Mouse (Mus musculus) liver, embryonic 15.5 days (tissue): ENCODE results near the gene Med25. TPM values are rescaled to one million over a fixed set of nuclear protein-coding genes. Genes with fewer than 3 reads are reported as not detected.

Experiments used
- ATAC-seq: fragments of 200-750 bp; cut with Nextera tagmentation; 2 replicates; pipeline ENCODE4 v1.8.0; 2017; ENCODE audit warnings: moderate number of reproducible peaks, mild to moderate bottlenecking, moderate library complexity; ENCODE audit not compliant: insufficient read depth
- H3K27ac ChIP-seq: fragments of 300-500 bp; sonication (generic); replicated peaks from 2 replicates; pipeline ENCODE4 v1.5.1; 2015; ENCODE audit warnings: mild to moderate bottlenecking, inconsistent platforms
- H3K27me3 ChIP-seq: fragments of 300-500 bp; sonication (generic); 2 replicates; pipeline ENCODE4 v1.6.1; 2015; ENCODE audit warnings: mild to moderate bottlenecking, inconsistent platforms
- H3K36me3 ChIP-seq: fragments of 300-500 bp; sonication (generic); replicated peaks from 2 replicates; pipeline ENCODE4 v1.6.1; 2015; ENCODE audit warnings: moderate library complexity, mild to moderate bottlenecking, inconsistent platforms
- H3K4me1 ChIP-seq: fragments of 300-500 bp; sonication (generic); replicated peaks from 2 replicates; pipeline ENCODE4 v1.6.1; 2015; ENCODE audit warnings: inconsistent platforms
- H3K4me2 ChIP-seq: fragments of 300-500 bp; sonication (generic); 2 replicates; pipeline ENCODE4 v1.6.1; 2015; ENCODE audit warnings: moderate library complexity, mild to moderate bottlenecking, inconsistent platforms
- H3K4me3 ChIP-seq: fragments of 300-500 bp; sonication (generic); replicated peaks from 2 replicates; pipeline ENCODE4 v1.5.1; 2015; ENCODE audit warnings: mild to moderate bottlenecking, inconsistent platforms
- H3K9ac ChIP-seq: fragments of 300-500 bp; sonication (generic); 2 replicates; pipeline ENCODE4 v1.6.1; 2015; ENCODE audit warnings: moderate library complexity, mild to moderate bottlenecking, inconsistent platforms
- H3K9me3 ChIP-seq: fragments of 300-500 bp; sonication (generic); replicated peaks from 2 replicates; pipeline ENCODE4 v1.6.1; 2016; ENCODE audit warnings: inconsistent platforms
- WGBS: fragments of 180-500 bp; shearing (Covaris S2); methylation state at CpG from one replicate; pipeline ENCODE4 v1.1.7; 2015; ENCODE audit warnings: mixed read lengths; ENCODE audit not compliant: insufficient replicate concordance; 5-methylcytosine and 5-hydroxymethylcytosine counted together
- polyA plus RNA-seq: library from polyadenylated mRNA; unstranded; fragments of >200 nt; fragmentation: Nextera tagmentation; extraction: Ambion mirVana; gene quantifications from 2 replicates; pipeline ENCODE4 v1.2.1, GENCODE M21; 2015

The Med25 gene
- polyA plus RNA-seq, 1 experiment from 2014 or later: 46.8 TPM

DNA sequence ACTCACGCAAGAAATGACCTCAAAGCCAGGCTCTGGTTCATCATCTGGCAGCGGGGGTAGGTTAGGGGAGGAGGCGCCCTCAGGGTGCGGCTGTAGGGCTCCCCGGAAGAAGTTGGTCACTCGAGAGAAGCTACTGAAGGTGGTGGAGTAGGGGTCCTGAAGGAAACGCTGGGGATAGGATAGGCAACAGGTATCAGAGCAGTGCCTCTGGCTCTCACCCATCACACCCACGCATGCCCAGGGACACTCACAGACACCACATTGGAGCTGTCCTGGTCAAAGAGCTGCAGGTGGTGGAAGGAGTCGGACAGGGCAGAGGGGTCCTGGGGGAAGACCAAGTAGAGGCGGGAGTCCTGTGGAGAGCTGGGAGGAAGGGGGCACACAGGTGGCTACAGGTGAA lies 47.5 kb downstream of the Med25 start:
- Histone ChIP-seq H3K4me2 (no peak overlapping the region), H3K36me3 (peaks cover 58% of the 10 kb centered on the region), H3K9ac (no peak overlapping the region), H3K4me1 (peaks cover 30% of the 10 kb centered on the region), H3K27ac (no peak overlapping the region), H3K4me3 (no peak overlapping the region), H3K9me3 (no peaks in the 10 kb centered on the region), H3K27me3 (peaks cover 10% of the 10 kb centered on the region)
- 86% methylated on average over 10 of the region's 10 CpGs for WGBS
- ATAC-seq: no peak

DNA sequence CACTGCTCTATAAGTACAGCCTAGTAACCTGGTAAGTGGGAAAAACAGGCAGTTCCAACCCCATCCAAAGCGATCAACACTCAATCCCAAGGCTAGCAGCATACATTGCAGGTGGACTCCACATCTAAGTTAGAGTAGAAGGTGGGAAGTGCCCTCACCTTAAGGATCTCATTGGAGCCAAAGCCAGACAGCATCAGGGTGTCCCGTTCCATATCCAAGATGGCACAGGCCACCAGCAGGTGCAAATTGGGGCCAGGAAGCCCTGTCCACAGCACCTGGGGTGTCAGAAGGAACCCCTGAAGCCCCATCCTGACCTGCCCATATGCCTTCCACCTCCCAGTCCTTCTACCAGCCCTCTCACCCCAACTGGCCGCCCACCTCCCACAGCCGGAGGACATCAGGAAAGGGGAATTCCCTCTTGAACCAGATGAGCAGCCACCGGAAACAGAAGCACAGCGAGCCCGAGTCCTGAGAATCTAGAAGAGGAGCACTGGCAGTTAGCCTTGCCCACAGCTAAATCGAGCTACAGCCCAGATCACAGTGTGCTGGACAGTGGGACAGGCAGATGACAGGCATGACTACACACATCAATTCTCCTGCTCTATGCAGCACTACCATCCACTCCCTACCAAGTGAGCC lies 50.6 kb downstream of the Med25 start:
- no peak for ATAC-seq
- peaks cover 58% of the 10 kb centered on the region for H3K36me3 ChIP-seq
- H3K4me3 ChIP-seq: no peak overlapping the region
- H3K4me2 ChIP-seq: no peak overlapping the region
- peaks cover 31% of the 10 kb centered on the region for H3K4me1 ChIP-seq
- H3K27me3 ChIP-seq: peaks cover 27% of the 10 kb centered on the region
- no peak overlapping the region for H3K27ac ChIP-seq
- WGBS: 76% methylated on average over 8 of the region's 8 CpGs
- H3K9ac ChIP-seq: no peak overlapping the region
- H3K9me3 ChIP-seq: no peaks in the 10 kb centered on the region

DNA sequence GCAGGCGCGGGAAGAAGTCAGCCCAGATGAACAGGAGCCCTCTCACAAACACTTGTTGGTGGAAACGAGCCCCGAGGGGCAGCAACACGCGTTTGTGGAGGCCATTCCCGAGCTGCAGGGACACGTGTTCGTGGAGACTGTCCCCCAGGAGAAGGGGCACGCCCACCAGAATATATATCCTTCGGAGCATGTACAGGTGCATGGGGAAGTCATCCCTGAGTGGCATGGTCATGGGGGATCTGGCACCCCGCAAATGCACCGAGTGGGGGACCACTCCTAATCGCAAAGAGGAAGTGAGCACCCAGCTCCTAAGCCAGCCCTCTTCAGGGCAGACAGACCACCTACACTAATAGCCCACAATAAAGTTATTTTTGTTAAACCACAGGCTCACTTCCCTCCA lies 52.1 kb downstream of the Med25 start:
- ATAC-seq: no peak
- H3K4me3 ChIP-seq: no peak overlapping the region
- WGBS: 38% methylated on average over 14 of the region's 14 CpGs
- H3K4me2 ChIP-seq: 0 out of 2 replicates have a peak overlapping the region, but pooled peaks have one; percentile 67
- no peaks in the 10 kb centered on the region for H3K9me3 ChIP-seq
- peaks cover 41% of the 10 kb centered on the region for H3K4me1 ChIP-seq
- no peak overlapping the region for H3K27ac ChIP-seq
- peaks cover 27% of the 10 kb centered on the region for H3K27me3 ChIP-seq
- no peak overlapping the region for H3K9ac ChIP-seq
- peaks cover 44% of the 10 kb centered on the region for H3K36me3 ChIP-seq

DNA sequence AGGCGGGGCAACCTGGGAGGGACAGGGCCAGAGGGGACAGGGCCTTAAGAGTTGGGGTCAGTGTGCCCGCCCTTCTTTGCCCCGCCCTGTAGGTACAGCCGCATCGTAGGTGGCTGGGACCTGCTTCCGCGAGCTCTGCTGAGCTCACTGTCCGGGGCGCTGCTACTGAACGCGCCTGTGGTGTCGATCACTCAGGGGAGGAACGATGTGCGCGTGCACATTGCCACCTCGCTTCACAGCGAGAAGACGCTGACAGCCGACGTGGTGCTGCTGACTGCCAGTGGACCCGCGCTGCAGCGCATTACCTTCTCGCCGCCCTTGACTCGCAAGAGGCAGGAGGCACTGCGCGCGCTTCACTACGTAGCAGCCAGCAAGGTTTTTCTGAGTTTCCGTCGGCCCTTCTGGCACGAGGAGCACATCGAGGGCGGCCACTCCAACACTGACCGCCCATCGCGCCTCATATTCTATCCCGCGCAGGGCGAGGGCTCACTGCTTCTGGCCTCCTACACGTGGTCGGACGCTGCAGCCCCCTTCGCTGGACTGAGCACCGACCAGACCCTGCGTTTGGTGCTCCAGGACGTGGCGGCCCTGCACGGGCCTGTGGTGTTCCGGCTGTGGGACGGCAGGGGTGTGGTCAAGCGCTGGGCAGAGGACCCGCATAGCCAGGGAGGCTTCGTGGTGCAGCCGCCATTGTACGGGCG lies 52.9 kb downstream of the Med25 start:
- ATAC-seq: peak; percentile 7; the same call in 1 of the 2 replicates
- Histone ChIP-seq H3K9ac (no peak overlapping the region), H3K27me3 (peaks cover 27% of the 10 kb centered on the region), H3K4me3 (peak overlapping the region; percentile 39), H3K36me3 (peaks cover 36% of the 10 kb centered on the region), H3K4me1 (peaks cover 41% of the 10 kb centered on the region), H3K9me3 (no peaks in the 10 kb centered on the region), H3K27ac (no peak overlapping the region), H3K4me2 (peak overlapping the region; percentile 67)
- WGBS: 4% methylated on average over 58 of the region's 58 CpGs

DNA sequence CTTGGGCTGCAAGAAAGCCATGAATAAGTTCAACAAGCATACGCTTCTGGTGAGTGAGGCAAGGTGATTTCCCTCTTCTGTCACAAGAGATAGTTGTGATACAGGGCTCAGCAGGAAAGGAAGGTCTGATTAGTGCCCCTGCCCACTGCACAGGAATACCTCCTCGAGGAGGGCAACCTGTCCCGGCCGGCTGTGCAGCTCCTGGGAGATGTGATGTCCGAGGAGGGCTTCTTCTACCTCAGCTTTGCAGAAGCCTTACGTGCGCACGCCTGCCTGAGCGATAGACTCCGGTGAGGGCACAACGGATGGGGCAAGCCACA lies 53.4 kb downstream of the Med25 start:
- Histone ChIP-seq H3K36me3 (peaks cover 31% of the 10 kb centered on the region), H3K4me1 (peaks cover 41% of the 10 kb centered on the region), H3K4me2 (peak overlapping the region; percentile 67), H3K9me3 (no peaks in the 10 kb centered on the region), H3K4me3 (peak overlapping the region; percentile 39), H3K27me3 (peaks cover 27% of the 10 kb centered on the region), H3K27ac (no peak overlapping the region), H3K9ac (no peak overlapping the region)
- ATAC-seq: no peak
- 15% methylated on average over 11 of the region's 11 CpGs for WGBS

DNA sequence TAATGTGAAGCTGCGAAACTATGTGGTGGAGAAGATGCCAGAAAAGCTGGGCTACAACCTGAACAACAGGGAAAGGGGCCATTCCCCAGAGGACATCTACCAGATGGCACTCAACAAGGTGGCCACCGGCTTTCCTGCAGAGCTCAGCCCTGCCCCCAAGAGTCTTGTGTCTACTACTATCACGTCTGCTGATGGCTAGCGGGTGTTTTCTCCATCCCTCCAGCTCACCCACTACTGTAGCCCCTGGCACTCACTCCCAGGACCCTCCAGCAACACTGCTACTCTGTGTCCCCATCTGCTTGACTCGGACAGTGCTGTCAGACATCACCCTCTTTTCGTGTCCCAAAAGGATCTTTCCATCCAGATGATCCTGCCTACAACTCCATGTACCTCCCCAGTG lies 54.4 kb downstream of the Med25 start:
- Histone ChIP-seq H3K4me1 (peaks cover 33% of the 10 kb centered on the region), H3K9ac (no peak overlapping the region), H3K27ac (no peak overlapping the region), H3K4me2 (no peak overlapping the region), H3K9me3 (no peaks in the 10 kb centered on the region), H3K36me3 (peaks cover 21% of the 10 kb centered on the region), H3K4me3 (no peak overlapping the region), H3K27me3 (peaks cover 27% of the 10 kb centered on the region)
- WGBS: 61% methylated on average over 6 of the region's 6 CpGs
- no peak for ATAC-seq

DNA sequence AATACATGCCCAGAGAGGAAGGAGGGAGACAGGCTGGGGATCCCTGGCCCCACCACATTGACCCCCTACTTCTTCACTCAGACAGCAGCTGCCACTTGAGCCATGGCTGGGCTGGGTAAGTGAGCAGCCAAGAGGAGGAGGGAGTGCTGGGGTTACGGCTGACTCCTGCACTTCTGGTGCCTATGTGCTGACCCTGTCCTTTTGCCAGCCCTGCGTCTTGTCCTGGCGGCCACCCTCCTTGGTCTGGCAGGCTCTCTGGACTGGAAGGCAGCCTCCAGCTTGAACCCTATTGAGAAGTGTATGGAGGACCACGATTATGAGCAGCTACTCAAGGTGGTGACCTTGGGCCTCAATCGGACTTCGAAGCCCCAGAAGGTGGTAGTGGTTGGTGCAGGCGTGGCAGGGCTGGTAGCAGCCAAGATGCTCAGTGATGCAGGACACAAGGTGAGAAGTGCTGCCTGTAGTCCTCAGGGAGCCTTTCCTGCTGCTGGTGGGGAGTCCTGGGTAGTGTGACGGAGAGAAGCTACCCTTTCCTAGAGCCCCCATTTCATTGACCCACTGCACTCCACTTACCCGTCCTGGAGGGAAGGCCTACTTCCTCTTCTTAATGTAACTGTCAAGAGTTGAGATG lies 56.0 kb downstream of the Med25 start:
- no peaks in the 10 kb centered on the region for H3K9me3 ChIP-seq
- 69% methylated on average over 9 of the region's 9 CpGs for WGBS
- H3K4me1 ChIP-seq: peaks cover 29% of the 10 kb centered on the region
- H3K27ac ChIP-seq: no peak overlapping the region
- no peak overlapping the region for H3K4me3 ChIP-seq
- peaks cover 20% of the 10 kb centered on the region for H3K36me3 ChIP-seq
- no peak overlapping the region for H3K9ac ChIP-seq
- H3K27me3 ChIP-seq: peaks cover 27% of the 10 kb centered on the region
- ATAC-seq: no peak
- H3K4me2 ChIP-seq: no peak overlapping the region

DNA sequence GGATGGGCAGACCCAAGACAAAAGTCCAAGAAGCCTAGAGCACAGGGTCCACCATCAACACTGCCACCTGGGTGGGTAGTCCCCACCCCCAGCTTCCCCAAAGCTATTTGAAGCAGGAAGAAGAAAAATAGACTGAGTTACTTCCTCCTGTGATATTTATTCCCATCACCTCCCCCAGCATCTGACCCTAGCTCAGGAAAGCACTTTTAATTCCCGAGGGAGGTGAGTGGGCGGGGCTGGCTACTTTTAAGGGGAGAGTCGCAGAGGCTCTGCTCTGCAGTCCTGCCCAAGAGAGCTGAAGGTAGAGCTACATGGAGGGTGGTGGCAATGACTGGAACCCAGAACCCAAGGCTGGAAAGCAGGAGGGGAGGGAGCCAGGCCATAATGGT lies 56.5 kb downstream of the Med25 start:
- 35% methylated on average over 3 of the region's 3 CpGs for WGBS
- H3K9ac ChIP-seq: no peak overlapping the region
- no peak overlapping the region for H3K4me2 ChIP-seq
- no peak for ATAC-seq
- peaks cover 27% of the 10 kb centered on the region for H3K27me3 ChIP-seq
- no peak overlapping the region for H3K4me3 ChIP-seq
- peaks cover 29% of the 10 kb centered on the region for H3K4me1 ChIP-seq
- no peak overlapping the region for H3K27ac ChIP-seq
- H3K9me3 ChIP-seq: no peaks in the 10 kb centered on the region
- peaks cover 25% of the 10 kb centered on the region for H3K36me3 ChIP-seq

DNA sequence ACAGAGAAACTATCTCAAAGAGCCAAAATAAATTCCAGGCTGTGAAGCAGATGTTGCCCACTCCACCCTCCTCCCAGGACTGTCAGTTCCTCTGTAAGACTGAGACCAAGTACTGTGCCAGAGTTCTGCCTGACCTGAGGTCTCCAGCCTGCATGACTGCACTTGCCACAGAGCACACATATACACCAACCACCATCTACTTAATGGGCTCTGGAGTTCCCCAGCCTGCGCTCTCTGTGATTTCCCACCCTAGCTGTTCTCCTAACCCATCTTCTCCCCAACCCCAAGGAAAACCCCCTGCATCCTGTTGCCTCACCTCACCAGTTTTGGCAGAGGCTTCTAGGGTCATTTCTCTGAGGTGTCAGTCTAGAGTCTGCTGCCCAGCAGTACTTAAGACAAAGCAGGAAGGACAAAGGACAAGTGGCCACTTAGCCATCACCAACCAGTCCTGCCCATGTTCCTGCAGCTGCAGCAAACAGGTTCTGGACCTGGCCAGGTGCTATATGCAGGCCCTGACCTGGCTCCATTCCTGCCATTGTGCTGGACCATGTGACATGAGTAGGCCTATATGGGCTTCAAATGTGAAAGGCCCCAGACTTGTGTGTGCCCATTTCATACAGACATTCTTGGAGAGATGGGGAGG lies 57.0 kb downstream of the Med25 start:
- Histone ChIP-seq H3K27me3 (peaks cover 22% of the 10 kb centered on the region), H3K9ac (no peak overlapping the region), H3K9me3 (no peaks in the 10 kb centered on the region), H3K36me3 (peaks cover 26% of the 10 kb centered on the region), H3K4me2 (no peak overlapping the region), H3K27ac (no peak overlapping the region), H3K4me1 (peaks cover 28% of the 10 kb centered on the region), H3K4me3 (no peak overlapping the region)
- WGBS: 72% methylated on average over 1 of the region's 1 CpGs
- no peak for ATAC-seq

DNA sequence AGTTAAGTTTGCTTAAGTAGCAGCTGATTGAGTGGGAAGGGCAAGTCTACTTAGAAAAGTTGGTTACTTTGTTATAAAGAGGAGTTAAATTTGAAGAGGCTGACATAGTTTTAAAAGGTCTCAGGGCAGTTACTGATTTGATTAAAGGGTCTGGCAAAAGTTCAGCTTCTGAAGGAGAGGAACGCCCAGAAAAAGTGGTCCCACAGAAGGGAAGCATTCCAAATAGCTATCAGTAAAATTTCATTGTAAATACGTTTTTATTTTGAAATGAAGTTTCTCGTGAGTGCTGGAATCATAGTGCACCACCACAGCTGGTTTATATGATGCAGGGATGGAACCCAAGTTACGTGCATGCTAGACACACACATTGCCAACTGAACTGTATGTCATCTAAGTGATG lies 59.7 kb downstream of the Med25 start:
- 78% methylated on average over 4 of the region's 4 CpGs for WGBS
- H3K4me2 ChIP-seq: no peak overlapping the region
- H3K4me1 ChIP-seq: peaks cover 11% of the 10 kb centered on the region; the same call in 1 of the 2 replicates
- H3K4me3 ChIP-seq: no peak overlapping the region
- peaks cover 51% of the 10 kb centered on the region for H3K36me3 ChIP-seq
- H3K9ac ChIP-seq: no peak overlapping the region
- no peak overlapping the region for H3K27ac ChIP-seq
- no peaks in the 10 kb centered on the region for H3K27me3 ChIP-seq
- H3K9me3 ChIP-seq: no peaks in the 10 kb centered on the region
- ATAC-seq: no peak

DNA sequence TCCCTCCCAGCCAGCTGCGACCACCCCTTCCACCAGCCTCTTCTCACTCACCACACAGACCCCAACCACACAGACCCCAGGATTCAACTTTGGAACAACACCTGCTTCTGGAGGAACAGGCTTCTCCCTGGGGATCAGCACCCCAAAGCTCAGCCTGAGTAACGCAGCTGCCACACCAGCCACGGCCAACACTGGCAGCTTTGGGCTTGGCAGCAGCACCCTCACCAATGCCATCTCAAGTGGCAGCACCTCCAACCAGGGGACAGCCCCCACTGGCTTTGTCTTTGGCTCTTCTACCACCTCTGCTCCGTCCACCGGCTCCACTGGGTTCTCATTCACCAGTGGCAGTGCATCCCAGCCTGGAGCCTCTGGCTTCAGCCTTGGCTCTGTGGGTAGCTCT lies 63.8 kb downstream of the Med25 start:
- no peak for ATAC-seq
- no peaks in the 10 kb centered on the region for H3K27me3 ChIP-seq
- H3K4me2 ChIP-seq: no peak overlapping the region
- 87% methylated on average over 5 of the region's 5 CpGs for WGBS
- peaks cover 30% of the 10 kb centered on the region for H3K4me1 ChIP-seq
- no peak overlapping the region for H3K27ac ChIP-seq
- H3K9me3 ChIP-seq: no peaks in the 10 kb centered on the region
- no peak overlapping the region for H3K9ac ChIP-seq
- H3K4me3 ChIP-seq: no peak overlapping the region
- peaks cover 77% of the 10 kb centered on the region for H3K36me3 ChIP-seq
